Mouse (Mus musculus) hindbrain, embryonic 14.5 days (tissue): ENCODE measurements around the gene Med1. TPM values are rescaled to one million over a fixed set of nuclear protein-coding genes. Genes with fewer than 3 reads are reported as not detected.

ENCODE experiments used
- ATAC-seq: fragments of 200-750 bp; cut with Nextera tagmentation; 2 replicates; pipeline ENCODE4 v1.8.0; 2017; ENCODE audit warnings: moderate number of reproducible peaks, mild to moderate bottlenecking, moderate TSS enrichment, moderate library complexity; ENCODE audit not compliant: low FRiP score
- DNase-seq: peaks from one replicate; pipeline ENCODE4 v3.0.0-alpha.2; 2015; ENCODE audit warnings: low spot score
- H3K27ac ChIP-seq: fragments of 300-500 bp; sonication (generic); 2 replicates; pipeline ENCODE4 v1.5.1; 2014; ENCODE audit warnings: mild to moderate bottlenecking, moderate library complexity
- H3K27me3 ChIP-seq: fragments of 300-500 bp; sonication (generic); 2 replicates; pipeline ENCODE4 v1.6.1; 2014; ENCODE audit warnings: mild to moderate bottlenecking, low read length, mixed read lengths; ENCODE audit not compliant: control insufficient read depth, insufficient read depth
- H3K36me3 ChIP-seq: fragments of 300-500 bp; sonication (generic); replicated peaks from 2 replicates; pipeline ENCODE4 v1.6.1; 2014; ENCODE audit not compliant: control insufficient read depth, insufficient read depth
- H3K4me1 ChIP-seq: fragments of 300-500 bp; sonication (generic); replicated peaks from 2 replicates; pipeline ENCODE4 v1.6.1; 2014; ENCODE audit warnings: antibody characterized with exemption, low read length, mixed read lengths; ENCODE audit not compliant: control insufficient read depth, insufficient read depth
- H3K4me2 ChIP-seq: fragments of 300-500 bp; sonication (generic); replicated peaks from 2 replicates; pipeline ENCODE4 v1.6.1; 2014; ENCODE audit warnings: mild to moderate bottlenecking, moderate library complexity
- H3K4me3 ChIP-seq: fragments of 300-500 bp; sonication (generic); replicated peaks from 2 replicates; pipeline ENCODE4 v1.5.1; 2014; ENCODE audit warnings: mild to moderate bottlenecking, low read length
- H3K9ac ChIP-seq: fragments of 300-500 bp; sonication (generic); 2 replicates; pipeline ENCODE4 v1.6.1; 2014
- H3K9me3 ChIP-seq: fragments of 300-500 bp; sonication (generic); 2 replicates; pipeline ENCODE4 v1.6.1; 2016; ENCODE audit warnings: low read length; ENCODE audit not compliant: control insufficient read depth
- WGBS: fragments of 180-500 bp; shearing (Covaris S2); extraction: QIAGEN DNeasy Blood & Tissue Kit; methylation state at CpG from one replicate; pipeline ENCODE4 v1.1.7; 2014; 5-methylcytosine and 5-hydroxymethylcytosine counted together
- polyA plus RNA-seq: library from polyadenylated mRNA; unstranded; fragments of >200 nt; fragmentation: Nextera tagmentation; extraction: Ambion mirVana; gene quantifications from 2 replicates; pipeline ENCODE4 v1.2.1, GENCODE M21; 2014

The Med1 gene
- polyA plus RNA-seq, 1 experiment from 2014 or later: 54.7 TPM

- Histone ChIP-seq H3K27me3 (no peaks in the 10 kb centered on the region), H3K4me2 (peak overlapping the region; percentile 75), H3K9ac (no peak overlapping the region), H3K36me3 (peaks cover 22% of the 10 kb centered on the region), H3K4me3 (peak overlapping the region; percentile 88), H3K4me1 (peaks cover 27% of the 10 kb centered on the region), H3K9me3 (no peaks in the 10 kb centered on the region), H3K27ac (no peak overlapping the region)
- DNase-seq (no peak), ATAC-seq (no peak)
- 11% methylated on average over 10 of the region's 10 CpGs for WGBS
These were observed 42.4 kb downstream of the Med1 start for GRCm38 (mm10) chr11:98150625-98151156.

GRCm38 (mm10) chr11:98149786-98150624 is 43.1 kb downstream of the Med1 start, which contains the start of gene Fbxl20:
Gene Fbxl20 (minus strand): TSS chr11:98150403.
- H3K9ac ChIP-seq: peak within 1 kb of the TSS; percentile 83
- H3K36me3 ChIP-seq: peaks cover 16% of the 10 kb centered on the region
- peak; percentile 94 for DNase-seq
- no peaks in the 10 kb centered on the region for H3K27me3 ChIP-seq
- H3K27ac ChIP-seq: peak within 1 kb of the TSS; percentile 95
- peak; percentile 90 for ATAC-seq
- WGBS: under 1% methylated on average over 47 of the region's 65 CpGs
- H3K4me3 ChIP-seq: peak within 1 kb of the TSS; percentile 88
- no peaks in the 10 kb centered on the region for H3K9me3 ChIP-seq
- H3K4me2 ChIP-seq: peak within 1 kb of the TSS; percentile 75
- H3K4me1 ChIP-seq: peaks cover 27% of the 10 kb centered on the region

- Histone ChIP-seq H3K36me3 (peaks cover 9% of the 10 kb centered on the region), H3K4me3 (peak overlapping the region; percentile 88), H3K27me3 (no peaks in the 10 kb centered on the region), H3K9ac (peak overlapping the region; percentile 83), H3K9me3 (no peaks in the 10 kb centered on the region), H3K4me1 (peaks cover 27% of the 10 kb centered on the region), H3K4me2 (peak overlapping the region; percentile 75), H3K27ac (peak overlapping the region; percentile 95)
- DNase-seq (peak; percentile 96), ATAC-seq (peak; percentile 92)
- 0% methylated on average over 41 of the region's 57 CpGs for WGBS
These were observed 43.8 kb downstream of the Med1 start for GRCm38 (mm10) chr11:98149304-98149750.

GRCm38 (mm10) chr11:98148551-98149301 is 44.4 kb downstream of the Med1 start:
- Histone ChIP-seq H3K27me3 (no peaks in the 10 kb centered on the region), H3K4me2 (peak overlapping the region; percentile 75), H3K4me1 (peaks cover 27% of the 10 kb centered on the region), H3K9ac (peak overlapping the region; percentile 83), H3K4me3 (peak overlapping the region; percentile 88), H3K27ac (peak overlapping the region; percentile 95), H3K9me3 (no peaks in the 10 kb centered on the region), H3K36me3 (peaks cover 3% of the 10 kb centered on the region; the same call in 1 of the 2 replicates)
- DNase-seq: peak; percentile 33
- 2% methylated on average over 43 of the region's 45 CpGs for WGBS
- ATAC-seq: 0 out of 2 replicates have a peak, but pooled peaks have one; percentile 6

GRCm38 (mm10) chr11:98145856-98146255 is 47.2 kb downstream of the Med1 start:
- no peak overlapping the region for H3K4me3 ChIP-seq
- H3K9me3 ChIP-seq: no peaks in the 10 kb centered on the region
- no peak overlapping the region for H3K9ac ChIP-seq
- WGBS: 83% methylated on average over 7 of the region's 7 CpGs
- no peaks in the 10 kb centered on the region for H3K27me3 ChIP-seq
- ATAC-seq (no peak), DNase-seq (no peak)
- H3K27ac ChIP-seq: no peak overlapping the region
- H3K4me2 ChIP-seq: no peak overlapping the region
- no peaks in the 10 kb centered on the region for H3K36me3 ChIP-seq
- H3K4me1 ChIP-seq: peaks cover 27% of the 10 kb centered on the region

GRCm38 (mm10) chr11:98142545-98142944 is 50.5 kb downstream of the Med1 start:
- no peak overlapping the region for H3K27ac ChIP-seq
- H3K4me3 ChIP-seq: no peak overlapping the region
- no peaks in the 10 kb centered on the region for H3K9me3 ChIP-seq
- H3K27me3 ChIP-seq: no peaks in the 10 kb centered on the region
- no peak overlapping the region for H3K9ac ChIP-seq
- ATAC-seq (no peak), DNase-seq (no peak)
- no peaks in the 10 kb centered on the region for H3K36me3 ChIP-seq
- 96% methylated on average over 2 of the region's 2 CpGs for WGBS
- H3K4me1 ChIP-seq: peaks cover 13% of the 10 kb centered on the region
- no peak overlapping the region for H3K4me2 ChIP-seq

- no peak overlapping the region for H3K4me2 ChIP-seq
- ATAC-seq: no peak
- no peaks in the 10 kb centered on the region for H3K4me1 ChIP-seq
- no peaks in the 10 kb centered on the region for H3K9me3 ChIP-seq
- no peaks in the 10 kb centered on the region for H3K27me3 ChIP-seq
- H3K4me3 ChIP-seq: no peak overlapping the region
- no peaks in the 10 kb centered on the region for H3K36me3 ChIP-seq
- no peak for DNase-seq
- 79% methylated on average over 7 of the region's 7 CpGs for WGBS
- H3K9ac ChIP-seq: no peak overlapping the region
- no peak overlapping the region for H3K27ac ChIP-seq
These were observed 54.2 kb downstream of the Med1 start for GRCm38 (mm10) chr11:98138894-98139293.

- H3K9ac ChIP-seq: no peak overlapping the region
- H3K4me1 ChIP-seq: no peaks in the 10 kb centered on the region
- no peak overlapping the region for H3K4me2 ChIP-seq
- no peaks in the 10 kb centered on the region for H3K27me3 ChIP-seq
- H3K4me3 ChIP-seq: no peak overlapping the region
- ATAC-seq: no peak
- no peaks in the 10 kb centered on the region for H3K36me3 ChIP-seq
- no peaks in the 10 kb centered on the region for H3K9me3 ChIP-seq
- 88% methylated on average over 11 of the region's 11 CpGs for WGBS
- DNase-seq: no peak
- no peak overlapping the region for H3K27ac ChIP-seq
These were observed 55.3 kb downstream of the Med1 start for GRCm38 (mm10) chr11:98137836-98138235.

- H3K27ac ChIP-seq: no peak overlapping the region
- H3K4me2 ChIP-seq: no peak overlapping the region
- 65% methylated on average over 4 of the region's 4 CpGs for WGBS
- no peak for DNase-seq
- H3K9me3 ChIP-seq: no peaks in the 10 kb centered on the region
- no peak overlapping the region for H3K4me3 ChIP-seq
- H3K27me3 ChIP-seq: no peaks in the 10 kb centered on the region
- no peak overlapping the region for H3K9ac ChIP-seq
- ATAC-seq: no peak
- no peaks in the 10 kb centered on the region for H3K36me3 ChIP-seq
- no peaks in the 10 kb centered on the region for H3K4me1 ChIP-seq
These were observed 58.1 kb downstream of the Med1 start for GRCm38 (mm10) chr11:98134951-98135350.
